Mouse (Mus musculus): ENCODE measurements around the gene E2f2. TPM values are rescaled to one million over a fixed set of nuclear protein-coding genes. Genes with fewer than 3 reads are reported as not detected.

E2f2 gene
- 1 to 10 TPM in 1 of 2 experiments, under 1 TPM in 1; 0.48 to 1.1 TPM for total RNA-seq (2021)
- long read RNA-seq, experiment 1: 0 reads
- long read RNA-seq, experiment 2: 0 reads

- intact Hi-C loops (cut with DNase I): no loop called here
- peak; percentile 78 for DNase-seq
- no peak for TF ChIP-seq CTCF (IDR thresholded peaks at IDR 0.05)
- H3K4me3 ChIP-seq: peak within 1 kb of the TSS; percentile 91
- peak within 1 kb of the TSS; percentile 81 for H3K27ac ChIP-seq
Observed at GRCm38 (mm10) chr4:136172011-136172541, at the start of gene E2f2. Gene E2f2 (plus strand): TSS chr4:136172394.

- DNase-seq: no peak
- intact Hi-C loops (cut with DNase I): no loop called here
- peak overlapping the region; percentile 6; the same call in 1 of the 2 replicates for H3K4me3 ChIP-seq
- no peak for TF ChIP-seq CTCF (IDR thresholded peaks at IDR 0.05)
- peak overlapping the region; percentile 84 for H3K27ac ChIP-seq
Observed at GRCm38 (mm10) chr4:136123111-136123791, 48.9 kb upstream of the E2f2 start.

DNA sequence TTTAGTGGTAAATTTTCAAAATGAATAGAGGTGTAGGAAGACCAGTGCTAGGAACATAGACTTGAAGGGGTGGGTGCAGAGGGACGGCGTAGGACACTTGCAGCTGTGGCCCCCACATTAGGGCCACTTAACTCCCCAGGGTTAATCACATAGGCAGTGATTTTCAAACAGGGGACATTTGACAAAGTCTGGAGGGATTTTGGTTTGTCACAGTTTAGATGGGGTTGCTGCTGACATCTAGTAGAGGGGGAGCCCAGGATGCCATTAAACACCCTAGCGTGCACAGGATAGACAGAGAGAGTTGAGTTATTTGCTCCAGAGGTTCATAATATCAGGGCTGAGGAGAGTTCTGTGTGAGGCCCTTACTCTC lies 48.4 kb upstream of the E2f2 start:
- no peak for DNase-seq
- H3K4me3 ChIP-seq: peak overlapping the region; percentile 6; the same call in 1 of the 2 replicates
- intact Hi-C loops (cut with DNase I): no loop called here
- no peak for TF ChIP-seq CTCF (IDR thresholded peaks at IDR 0.05)
- H3K27ac ChIP-seq: peak overlapping the region; percentile 84

GRCm38 (mm10) chr4:136124581-136124980 lies 47.6 kb upstream of the E2f2 start:
- Histone ChIP-seq H3K4me3 (no peak overlapping the region), H3K27ac (no peak overlapping the region)
- no peak for TF ChIP-seq CTCF (IDR thresholded peaks at IDR 0.05)
- DNase-seq: no peak
- intact Hi-C loops (cut with DNase I): no loop called here

DNA sequence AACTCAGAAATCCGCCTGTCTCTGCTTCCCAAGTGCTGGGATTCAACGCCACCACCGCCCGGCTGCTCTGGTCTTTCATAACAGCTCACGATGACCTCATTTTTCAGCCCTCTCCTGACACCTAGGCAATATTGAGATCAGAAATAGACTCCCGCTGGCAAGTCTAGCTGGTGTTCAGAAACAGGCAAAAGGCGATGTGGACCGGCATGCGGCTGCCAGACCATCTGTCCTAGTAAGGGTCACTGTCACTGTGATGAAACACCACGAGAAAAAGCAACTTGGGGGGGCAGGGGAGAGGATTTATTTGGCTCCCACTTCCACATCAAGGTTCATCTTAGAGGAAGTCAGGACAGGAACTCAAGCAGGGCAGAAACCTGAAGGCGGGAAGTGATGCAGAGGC lies 46.7 kb upstream of the E2f2 start:
- intact Hi-C loops (cut with DNase I): no loop called here

DNA sequence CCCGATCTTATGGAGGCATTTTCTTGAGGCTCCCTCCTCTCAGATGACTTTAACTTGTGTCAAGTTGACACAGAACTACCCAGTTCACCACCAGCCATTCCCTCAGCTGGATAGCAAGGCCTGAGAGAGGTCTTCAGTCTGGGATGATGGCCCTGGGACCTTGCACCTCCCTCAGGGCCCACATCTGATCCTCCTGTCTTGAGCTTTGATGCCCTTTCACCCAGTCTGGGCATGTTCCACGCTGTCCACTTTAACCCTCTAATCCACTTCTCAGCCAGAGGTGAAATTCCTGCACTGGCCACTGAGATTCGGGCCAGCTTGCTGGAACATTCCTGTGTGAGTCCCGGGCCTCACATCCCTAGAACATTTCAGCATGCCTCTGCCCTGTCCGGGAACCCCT lies 46.2 kb upstream of the E2f2 start:
- intact Hi-C loops (cut with DNase I): no loop called here
- no peak for TF ChIP-seq CTCF (IDR thresholded peaks at IDR 0.05)

More for the DNA sequence above, 46.7 kb upstream of the E2f2 start:
- no peak overlapping the region for H3K4me3 ChIP-seq
- peak overlapping the region; percentile 24; the same call in 1 of the 2 replicates for H3K27ac ChIP-seq
- TF ChIP-seq CTCF (IDR thresholded peaks at IDR 0.05): no peak
- DNase-seq: no peak

GRCm38 (mm10) chr4:136127670-136128069 lies 44.5 kb upstream of the E2f2 start:
- no peak overlapping the region for H3K27ac ChIP-seq
- no peak for DNase-seq
- H3K4me3 ChIP-seq: no peak overlapping the region
- no peak for TF ChIP-seq CTCF (IDR thresholded peaks at IDR 0.05)
- intact Hi-C loops (cut with DNase I): no loop called here

More for the DNA sequence above, 46.2 kb upstream of the E2f2 start:
- DNase-seq: no peak
- Histone ChIP-seq H3K4me3 (no peak overlapping the region), H3K27ac (peak overlapping the region; percentile 24; the same call in 1 of the 2 replicates)

DNA sequence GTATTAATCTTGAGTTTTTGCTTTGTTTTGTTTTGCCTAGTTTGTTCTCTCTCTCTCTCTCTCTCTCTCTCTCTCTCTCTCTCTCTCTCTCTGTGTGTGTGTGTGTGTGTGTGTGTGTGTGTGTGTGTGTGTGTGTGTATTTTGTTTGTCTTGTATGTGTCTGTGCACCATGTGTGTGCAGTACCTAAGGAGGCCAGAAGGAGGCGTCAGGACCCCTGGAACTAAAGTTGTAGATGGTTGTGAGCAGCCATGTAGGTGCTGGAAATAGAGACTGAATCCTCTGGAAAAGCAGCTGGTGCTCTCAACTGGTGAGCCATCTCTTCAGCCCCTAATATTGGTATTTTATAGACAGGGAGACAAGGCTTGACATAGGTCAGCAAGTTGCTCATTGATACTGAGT lies 42.4 kb upstream of the E2f2 start:
- no peak overlapping the region for H3K4me3 ChIP-seq
- intact Hi-C loops (cut with DNase I): no loop called here
- TF ChIP-seq CTCF (IDR thresholded peaks at IDR 0.05): peak; percentile 4; the same call in 1 of the 2 replicates
- no peak for DNase-seq
- H3K27ac ChIP-seq: no peak overlapping the region

DNA sequence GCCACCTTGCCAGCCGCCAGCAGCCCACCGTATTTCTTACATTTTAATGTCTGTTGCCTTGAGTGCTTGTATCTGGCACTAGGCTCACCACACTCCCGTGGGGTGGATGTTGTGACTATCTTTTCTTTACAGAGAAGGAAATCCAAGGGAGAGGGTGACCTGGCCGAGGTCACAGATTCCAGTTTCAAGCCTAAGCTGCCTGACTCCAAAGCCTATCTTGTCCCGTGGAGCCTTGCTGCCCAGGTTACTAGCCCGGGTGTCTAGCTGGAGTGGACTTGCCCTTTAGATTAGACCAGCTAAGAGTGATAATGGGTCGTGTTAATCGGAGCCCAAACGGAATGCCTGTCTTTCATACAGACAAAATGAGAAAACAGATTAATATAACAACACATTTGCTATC lies 38.4 kb upstream of the E2f2 start:
- intact Hi-C loops (cut with DNase I): no loop called here
- no peak for TF ChIP-seq CTCF (IDR thresholded peaks at IDR 0.05)
- DNase-seq: no peak
- H3K4me3 ChIP-seq: peak overlapping the region; percentile 75
- peak overlapping the region; percentile 90 for H3K27ac ChIP-seq

- DNase-seq: no peak
- intact Hi-C loops (cut with DNase I): no loop called here
Observed at GRCm38 (mm10) chr4:136134418-136134977, 37.7 kb upstream of the E2f2 start.

DNA sequence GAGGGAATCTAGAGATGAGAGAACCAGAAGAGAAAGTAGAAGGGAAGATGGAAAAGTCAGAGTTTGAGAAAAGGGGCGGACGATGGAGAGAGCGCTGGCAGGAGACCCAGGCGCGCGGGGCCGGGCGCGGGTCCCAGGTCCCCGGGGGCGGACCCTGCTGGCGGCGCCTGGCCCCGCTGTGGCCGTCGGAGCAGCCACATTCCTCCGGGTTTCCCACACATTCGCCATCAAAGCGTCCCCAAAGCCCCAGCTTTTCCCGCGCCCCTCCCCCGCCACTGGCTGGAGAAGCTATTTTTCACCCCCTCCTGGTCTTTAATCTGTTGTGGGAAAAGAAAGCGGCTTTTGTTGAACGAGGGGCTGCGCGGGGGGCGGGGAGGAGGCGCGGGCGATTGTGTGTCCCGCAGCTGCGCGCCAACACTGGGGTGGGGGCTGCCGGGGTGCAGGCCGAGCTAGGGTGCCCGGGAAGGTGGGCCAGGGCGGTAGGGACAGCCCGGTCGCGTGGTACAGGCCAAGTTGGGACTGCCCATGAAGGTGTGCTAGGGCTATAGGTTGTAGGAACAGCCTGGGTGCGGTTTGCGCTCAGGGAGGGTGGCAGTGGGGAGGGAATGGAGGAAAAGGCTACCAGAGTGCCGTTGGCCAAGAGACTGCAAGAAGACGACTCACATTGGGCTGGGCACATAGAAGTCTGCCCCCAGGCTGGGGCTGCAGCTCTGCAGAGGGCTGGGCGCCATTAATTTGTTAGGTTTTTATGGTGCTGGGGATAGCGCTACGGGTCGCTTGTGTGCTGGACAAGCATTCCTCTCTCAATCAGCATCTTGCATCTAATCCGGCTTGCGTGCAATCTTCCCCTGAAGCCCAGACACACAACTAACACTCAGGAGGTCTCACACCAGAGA lies 37.0 kb upstream of the E2f2 start:
- intact Hi-C loops (cut with DNase I): no loop called here
- peak; percentile 62 for DNase-seq
- H3K4me3 ChIP-seq: peak overlapping the region; percentile 75
- no peak for TF ChIP-seq CTCF (IDR thresholded peaks at IDR 0.05)
- H3K27ac ChIP-seq: peak overlapping the region; percentile 90

More at GRCm38 (mm10) chr4:136134418-136134977, 37.7 kb upstream of the E2f2 start:
- Histone ChIP-seq H3K4me3 (peak overlapping the region; percentile 75), H3K27ac (peak overlapping the region; percentile 90)
- TF ChIP-seq CTCF (IDR thresholded peaks at IDR 0.05): no peak
